Mouse (Mus musculus): ENCODE measurements around the gene 2610008E11Rik.
A peak's percentile ranks its signal among the peaks of the same experiment; 100 is the strongest.
"Not testable (repeated sequence)": the region's sequence is repeated elsewhere in the genome, so short reads cannot be mapped to it uniquely, and the experiment has no call there.

The 2610008E11Rik gene

GRCm38 (mm10) chr10:79097161-79097754 lies at the start of gene 2610008E11Rik:
Gene 2610008E11Rik (minus strand): TSS chr10:79097600.
- peak; percentile 82 for DNase-seq (ENCODE audit: low spot score)

GRCm38 (mm10) chr10:79116125-79116849 lies 18.9 kb upstream of the 2610008E11Rik start:
- DNase-seq (ENCODE audit: low spot score), result no peak

- DNase-seq (ENCODE audit: low spot score), result no peak
Measured at GRCm38 (mm10) chr10:79115085-79115484, 17.7 kb upstream of the 2610008E11Rik start.

- DNase-seq (ENCODE audit: low spot score), result no peak
Measured at GRCm38 (mm10) chr10:79110482-79110881, 13.1 kb upstream of the 2610008E11Rik start.

- no peak for DNase-seq (ENCODE audit: low spot score)
Measured at GRCm38 (mm10) chr10:79109156-79109555, 11.8 kb upstream of the 2610008E11Rik start.

- DNase-seq (ENCODE audit: low spot score), result no peak
Measured at GRCm38 (mm10) chr10:79107531-79107930, 10.1 kb upstream of the 2610008E11Rik start.

- no peak for DNase-seq (ENCODE audit: low spot score)
Measured at GRCm38 (mm10) chr10:79106325-79107282, 9.2 kb upstream of the 2610008E11Rik start.

- DNase-seq (ENCODE audit: low spot score), result no peak
Measured at GRCm38 (mm10) chr10:79096706-79097105, 694 bp downstream of the 2610008E11Rik start.

GRCm38 (mm10) chr10:79091731-79092130 lies 5.7 kb downstream of the 2610008E11Rik start:
- DNase-seq (ENCODE audit: low spot score), result no peak

- DNase-seq (ENCODE audit: low spot score), result no peak
Measured at GRCm38 (mm10) chr10:79089000-79089399, 8.4 kb downstream of the 2610008E11Rik start.

- DNase-seq (ENCODE audit: low spot score), result no peak
Measured at GRCm38 (mm10) chr10:79086577-79086976, 10.8 kb downstream of the 2610008E11Rik start.

GRCm38 (mm10) chr10:79057370-79057769 lies 40.0 kb downstream of the 2610008E11Rik start:
- DNase-seq (ENCODE audit: low spot score), result not testable (repeated sequence)

- not testable (repeated sequence) for DNase-seq (ENCODE audit: low spot score)
Measured at GRCm38 (mm10) chr10:79042457-79042856, 54.9 kb downstream of the 2610008E11Rik start.

- no peak for DNase-seq (ENCODE audit: low spot score)
Measured at GRCm38 (mm10) chr10:79028441-79028840, 69.0 kb downstream of the 2610008E11Rik start, which contains the start of gene Olfr57. Gene Olfr57 (plus strand): TSS chr10:79028741.
